Mouse (Mus musculus): ENCODE measurements around the gene Enpep. TPM values are rescaled to one million over a fixed set of nuclear protein-coding genes. Genes with fewer than 3 reads are reported as not detected.

Gene Enpep
- polyA plus RNA-seq, 1 experiment from 2014 or later, result 1.5 TPM

DNA sequence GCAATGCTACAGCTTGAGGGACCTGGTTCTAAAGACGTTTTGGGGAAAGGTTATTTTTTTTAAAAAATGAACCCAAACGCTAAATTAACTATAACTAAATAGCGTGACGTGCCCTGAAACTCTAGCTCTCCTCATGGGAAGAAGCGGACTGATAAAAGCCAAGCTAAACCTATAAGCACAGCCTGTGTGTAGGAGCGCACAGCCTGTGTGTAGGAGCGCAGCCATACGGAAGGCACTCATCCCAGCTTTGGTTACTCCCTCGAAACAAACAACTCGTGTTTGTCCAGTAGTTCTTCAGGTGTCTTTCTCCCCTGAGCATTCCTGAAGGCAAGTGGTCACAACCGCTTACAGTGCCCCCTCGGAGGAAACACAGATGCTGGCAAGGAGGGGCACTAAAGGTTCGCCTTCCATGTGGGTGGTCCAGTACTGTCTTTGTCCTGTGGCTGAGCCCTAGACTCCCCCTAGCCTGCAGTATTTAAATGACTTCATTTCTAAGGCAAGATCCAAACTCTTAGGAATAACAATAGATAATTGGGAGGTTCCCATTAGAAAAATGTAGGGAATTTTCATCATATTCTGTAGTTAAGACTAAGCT lies 93.8 kb downstream of the Enpep start:
- ATAC-seq, result no peak
- WGBS, result 29% methylated on average over 13 of the region's 13 CpGs
- H3K36me3 ChIP-seq (ENCODE audit: control insufficient read depth, insufficient read depth, low read length), result no peaks in the 10 kb centered on the region
- H3K27me3 ChIP-seq (replicated peaks; ENCODE audit: control insufficient read depth, insufficient read depth, low read length), result no peaks in the 10 kb centered on the region
- no peak overlapping the region for H3K9ac ChIP-seq (ENCODE audit: low read length)
- H3K27ac ChIP-seq (ENCODE audit: low read depth, low read length), result no peak overlapping the region
- no peaks in the 10 kb centered on the region for H3K9me3 ChIP-seq (replicated peaks; ENCODE audit: control insufficient read depth, low read length)
- no peaks in the 10 kb centered on the region for H3K4me1 ChIP-seq (ENCODE audit: control insufficient read depth, insufficient read depth, low read length)
- no peak overlapping the region for H3K4me3 ChIP-seq (ENCODE audit: low read depth, low read length)
- no peak for DNase-seq (ENCODE audit: low spot score)
- no peak overlapping the region for H3K4me2 ChIP-seq (ENCODE audit: low read length)

DNA sequence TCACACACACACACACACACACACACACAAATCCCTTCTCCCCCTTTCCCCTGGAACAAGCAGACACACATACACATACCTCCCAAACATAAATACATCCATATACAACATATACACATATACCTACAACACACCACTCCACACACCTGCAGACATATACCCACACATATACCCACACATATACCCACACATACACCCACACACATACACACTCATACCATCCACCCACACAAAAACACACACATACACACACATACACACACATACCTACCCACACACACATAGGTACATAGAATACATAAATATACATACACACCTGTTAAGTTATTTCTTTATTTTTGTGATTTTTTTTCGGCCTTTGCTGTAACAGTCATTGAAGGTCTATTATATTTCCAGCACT lies 94.5 kb downstream of the Enpep start:
- Histone ChIP-seq H3K36me3 (ENCODE audit: control insufficient read depth, insufficient read depth, low read length) (no peaks in the 10 kb centered on the region), H3K9me3 (replicated peaks; ENCODE audit: control insufficient read depth, low read length) (no peaks in the 10 kb centered on the region), H3K9ac (ENCODE audit: low read length) (no peak overlapping the region), H3K27me3 (replicated peaks; ENCODE audit: control insufficient read depth, insufficient read depth, low read length) (no peaks in the 10 kb centered on the region), H3K4me1 (ENCODE audit: control insufficient read depth, insufficient read depth, low read length) (no peaks in the 10 kb centered on the region), H3K4me3 (ENCODE audit: low read depth, low read length) (no peak overlapping the region), H3K27ac (ENCODE audit: low read depth, low read length) (no peak overlapping the region), H3K4me2 (ENCODE audit: low read length) (no peak overlapping the region)
- DNase-seq (ENCODE audit: low spot score), result no peak
- no peak for ATAC-seq
- WGBS, result 81% methylated on average over 1 of the region's 1 CpGs

DNA sequence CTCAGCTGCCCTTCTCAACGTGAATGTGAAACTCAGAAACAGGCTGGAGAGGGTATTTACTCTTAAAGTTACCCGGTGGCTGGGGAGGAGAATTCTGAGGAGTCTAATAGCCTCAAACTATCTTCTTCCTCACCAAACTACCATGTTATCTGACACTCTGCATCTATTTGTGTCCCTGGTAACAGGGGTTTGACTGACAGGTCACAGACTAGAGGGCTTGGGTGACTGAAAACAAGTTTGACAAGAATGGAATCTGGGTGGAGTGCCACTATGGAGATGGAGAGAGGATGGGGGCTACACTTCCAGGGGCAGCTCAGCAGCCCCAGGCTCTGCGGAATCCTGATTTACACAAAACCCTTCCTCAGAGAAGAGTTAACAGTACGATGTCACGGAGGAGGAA lies 105.2 kb downstream of the Enpep start:
- Histone ChIP-seq H3K36me3 (ENCODE audit: control insufficient read depth, insufficient read depth, low read length) (no peaks in the 10 kb centered on the region), H3K27me3 (replicated peaks; ENCODE audit: control insufficient read depth, insufficient read depth, low read length) (peaks cover 56% of the 10 kb centered on the region), H3K27ac (ENCODE audit: low read depth, low read length) (no peak overlapping the region), H3K9me3 (replicated peaks; ENCODE audit: control insufficient read depth, low read length) (no peaks in the 10 kb centered on the region), H3K9ac (ENCODE audit: low read length) (no peak overlapping the region), H3K4me3 (ENCODE audit: low read depth, low read length) (no peak overlapping the region), H3K4me1 (ENCODE audit: control insufficient read depth, insufficient read depth, low read length) (no peaks in the 10 kb centered on the region), H3K4me2 (ENCODE audit: low read length) (no peak overlapping the region)
- ATAC-seq (no peak), DNase-seq (ENCODE audit: low spot score) (no peak)
- 6% methylated on average over 5 of the region's 5 CpGs for WGBS

DNA sequence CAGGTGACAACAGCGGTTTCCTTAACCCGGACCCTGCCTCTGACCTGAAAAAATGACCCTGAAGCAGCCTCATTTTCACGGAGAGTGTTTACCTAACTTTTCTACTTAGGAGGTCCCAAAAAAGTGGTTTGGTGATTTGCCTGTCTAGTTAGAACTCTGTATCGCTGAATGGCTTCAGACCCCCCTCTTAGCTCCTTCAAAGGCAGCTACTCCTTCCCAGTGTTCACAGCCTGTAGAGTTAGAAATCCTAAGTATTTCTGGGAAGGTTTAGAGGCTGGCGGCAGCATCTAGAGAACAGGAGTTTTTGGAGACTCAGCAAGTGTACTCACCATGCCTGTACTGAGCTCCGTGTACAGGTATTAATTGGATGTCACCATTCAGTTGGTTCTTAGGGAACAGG lies 105.8 kb downstream of the Enpep start:
- no peak for ATAC-seq
- Histone ChIP-seq H3K4me2 (ENCODE audit: low read length) (no peak overlapping the region), H3K4me1 (ENCODE audit: control insufficient read depth, insufficient read depth, low read length) (no peaks in the 10 kb centered on the region), H3K9ac (ENCODE audit: low read length) (no peak overlapping the region), H3K4me3 (ENCODE audit: low read depth, low read length) (no peak overlapping the region), H3K9me3 (replicated peaks; ENCODE audit: control insufficient read depth, low read length) (no peaks in the 10 kb centered on the region), H3K36me3 (ENCODE audit: control insufficient read depth, insufficient read depth, low read length) (no peaks in the 10 kb centered on the region), H3K27me3 (replicated peaks; ENCODE audit: control insufficient read depth, insufficient read depth, low read length) (peaks cover 63% of the 10 kb centered on the region), H3K27ac (ENCODE audit: low read depth, low read length) (no peak overlapping the region)
- under 1% methylated on average over 6 of the region's 6 CpGs for WGBS
- DNase-seq (ENCODE audit: low spot score), result no peak

DNA sequence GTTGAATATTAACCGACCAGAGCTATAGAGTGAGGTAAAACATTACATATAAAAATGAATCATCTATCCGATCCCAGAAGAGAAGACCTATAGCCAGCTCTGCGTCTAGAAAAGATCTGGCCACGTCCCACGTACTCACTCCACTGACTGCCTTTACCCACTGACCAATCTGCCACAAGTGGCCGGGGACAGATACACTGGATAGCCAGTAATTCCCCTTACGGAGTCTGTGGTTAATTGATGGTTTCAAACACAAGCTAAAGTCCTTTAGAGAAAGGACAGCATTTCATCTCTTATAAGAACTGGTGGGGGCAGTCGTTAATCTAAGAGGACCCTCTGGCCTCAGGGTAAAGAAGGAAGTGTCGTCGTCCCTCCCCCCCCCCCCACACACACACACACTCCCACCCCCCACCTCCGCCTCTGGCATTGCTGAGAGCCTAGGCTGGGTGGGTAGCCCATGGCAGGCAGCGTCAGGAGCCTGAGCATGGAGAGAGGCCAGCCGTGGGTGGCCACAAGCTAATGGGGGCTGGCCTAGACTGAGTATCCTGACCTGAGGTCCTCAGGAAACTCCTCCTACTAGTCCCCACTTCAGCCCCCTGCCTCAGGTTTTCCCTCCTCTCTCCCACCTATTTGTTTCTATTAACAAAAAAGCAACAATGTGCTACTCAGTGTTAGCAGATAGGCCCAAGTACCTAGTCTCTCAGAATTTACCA lies 106.8 kb downstream of the Enpep start:
- Histone ChIP-seq H3K9ac (ENCODE audit: low read length) (no peak overlapping the region), H3K27ac (ENCODE audit: low read depth, low read length) (no peak overlapping the region), H3K9me3 (replicated peaks; ENCODE audit: control insufficient read depth, low read length) (no peaks in the 10 kb centered on the region), H3K4me1 (ENCODE audit: control insufficient read depth, insufficient read depth, low read length) (no peaks in the 10 kb centered on the region), H3K4me3 (ENCODE audit: low read depth, low read length) (no peak overlapping the region), H3K27me3 (replicated peaks; ENCODE audit: control insufficient read depth, insufficient read depth, low read length) (peaks cover 72% of the 10 kb centered on the region), H3K4me2 (ENCODE audit: low read length) (no peak overlapping the region), H3K36me3 (ENCODE audit: control insufficient read depth, insufficient read depth, low read length) (no peaks in the 10 kb centered on the region)
- WGBS, result 2% methylated on average over 13 of the region's 13 CpGs
- ATAC-seq, result peak; percentile 35; the same call in 1 of the 2 replicates
- DNase-seq (ENCODE audit: low spot score), result no peak

DNA sequence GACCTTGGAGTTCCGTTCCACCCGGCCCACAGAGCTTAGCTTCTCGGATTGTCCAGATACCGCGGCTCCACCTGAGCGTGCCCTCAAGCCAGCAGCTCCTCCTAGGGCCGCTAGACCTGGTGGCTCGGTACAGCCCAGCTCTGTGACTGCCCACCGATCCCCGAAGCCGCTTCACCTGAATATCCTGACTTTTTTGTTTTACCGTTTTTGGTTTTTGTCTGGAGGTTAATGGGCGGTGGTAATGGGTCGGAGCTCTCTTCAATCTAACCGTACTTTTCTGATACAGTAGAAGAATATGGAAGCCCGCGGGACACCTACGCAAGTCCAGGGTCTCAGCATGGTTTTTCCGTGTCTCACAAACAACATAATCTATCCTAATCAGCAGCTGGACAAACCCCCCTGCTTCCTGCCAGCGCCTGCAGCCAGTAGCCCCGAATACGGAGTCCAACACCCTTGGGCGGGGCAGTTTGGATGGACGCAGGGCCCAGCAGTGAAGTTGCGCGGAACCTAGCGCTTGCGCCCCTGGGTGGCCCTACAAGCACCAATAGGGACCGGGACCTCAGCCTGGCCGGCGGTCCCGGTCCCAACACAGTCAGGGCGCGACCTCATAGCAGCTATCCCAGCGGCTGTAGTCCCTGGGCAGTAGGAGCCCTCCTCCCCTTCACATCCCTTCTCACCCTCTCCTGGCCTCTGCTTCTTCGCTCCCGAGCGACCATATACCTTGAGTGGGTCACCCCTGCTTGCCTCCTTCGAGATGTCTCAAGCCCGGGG lies 107.5 kb downstream of the Enpep start:
- ATAC-seq (peak; percentile 23; the same call in 1 of the 2 replicates), DNase-seq (ENCODE audit: low spot score) (no peak)
- Histone ChIP-seq H3K27ac (ENCODE audit: low read depth, low read length) (no peak overlapping the region), H3K9me3 (replicated peaks; ENCODE audit: control insufficient read depth, low read length) (no peaks in the 10 kb centered on the region), H3K4me2 (ENCODE audit: low read length) (no peak overlapping the region), H3K4me3 (ENCODE audit: low read depth, low read length) (no peak overlapping the region), H3K36me3 (ENCODE audit: control insufficient read depth, insufficient read depth, low read length) (no peaks in the 10 kb centered on the region), H3K4me1 (ENCODE audit: control insufficient read depth, insufficient read depth, low read length) (no peaks in the 10 kb centered on the region), H3K9ac (ENCODE audit: low read length) (no peak overlapping the region), H3K27me3 (replicated peaks; ENCODE audit: control insufficient read depth, insufficient read depth, low read length) (peaks cover 75% of the 10 kb centered on the region)
- under 1% methylated on average over 40 of the region's 40 CpGs for WGBS

DNA sequence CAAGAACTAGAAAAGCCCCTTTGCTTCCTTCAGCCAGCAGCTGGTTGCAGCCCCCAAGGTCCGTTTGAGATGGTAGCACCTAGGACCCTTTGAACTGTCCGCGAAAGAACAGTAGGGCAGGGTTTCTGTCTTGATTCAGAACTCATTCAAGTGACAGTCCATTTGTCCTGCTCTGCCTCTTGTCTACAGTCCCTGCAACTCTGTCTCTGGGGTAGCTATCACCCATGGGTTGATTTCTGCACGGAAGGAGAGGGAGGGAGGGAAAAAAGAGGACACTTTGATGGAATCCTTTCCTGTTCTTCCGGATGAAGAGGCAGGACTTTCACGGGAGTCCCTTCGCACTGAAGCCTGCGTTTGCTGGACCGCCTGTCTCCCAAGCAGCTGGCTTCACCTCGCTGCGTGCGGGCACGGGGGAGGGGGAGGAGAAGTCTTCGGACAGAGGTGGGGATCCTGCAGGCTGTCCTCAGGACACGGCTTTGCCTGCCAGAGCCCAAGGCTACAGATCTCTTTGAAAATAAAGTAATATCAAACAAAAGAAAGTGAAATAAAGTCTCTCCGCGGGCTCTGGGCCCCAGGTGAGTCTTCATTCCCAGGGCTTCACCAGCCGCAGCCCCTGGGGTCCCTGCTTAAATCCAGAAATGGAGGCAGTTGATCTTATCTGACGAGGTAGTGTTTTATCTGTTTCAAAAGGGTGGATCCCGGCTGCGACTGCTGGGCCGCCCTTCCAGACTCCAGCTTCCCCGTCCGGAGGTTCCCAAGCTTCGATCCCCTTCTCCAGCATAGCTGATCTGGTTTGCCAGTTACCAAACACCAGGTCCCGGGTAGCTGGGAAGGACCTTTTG lies 108.3 kb downstream of the Enpep start:
- no peaks in the 10 kb centered on the region for H3K9me3 ChIP-seq (replicated peaks; ENCODE audit: control insufficient read depth, low read length)
- H3K4me3 ChIP-seq (ENCODE audit: low read depth, low read length), result no peak overlapping the region
- WGBS, result 2% methylated on average over 26 of the region's 26 CpGs
- no peak overlapping the region for H3K9ac ChIP-seq (ENCODE audit: low read length)
- ATAC-seq (no peak), DNase-seq (ENCODE audit: low spot score) (no peak)
- peaks cover 81% of the 10 kb centered on the region for H3K27me3 ChIP-seq (replicated peaks; ENCODE audit: control insufficient read depth, insufficient read depth, low read length)
- no peaks in the 10 kb centered on the region for H3K36me3 ChIP-seq (ENCODE audit: control insufficient read depth, insufficient read depth, low read length)
- H3K4me1 ChIP-seq (ENCODE audit: control insufficient read depth, insufficient read depth, low read length), result no peaks in the 10 kb centered on the region
- no peak overlapping the region for H3K27ac ChIP-seq (ENCODE audit: low read depth, low read length)
- no peak overlapping the region for H3K4me2 ChIP-seq (ENCODE audit: low read length)

DNA sequence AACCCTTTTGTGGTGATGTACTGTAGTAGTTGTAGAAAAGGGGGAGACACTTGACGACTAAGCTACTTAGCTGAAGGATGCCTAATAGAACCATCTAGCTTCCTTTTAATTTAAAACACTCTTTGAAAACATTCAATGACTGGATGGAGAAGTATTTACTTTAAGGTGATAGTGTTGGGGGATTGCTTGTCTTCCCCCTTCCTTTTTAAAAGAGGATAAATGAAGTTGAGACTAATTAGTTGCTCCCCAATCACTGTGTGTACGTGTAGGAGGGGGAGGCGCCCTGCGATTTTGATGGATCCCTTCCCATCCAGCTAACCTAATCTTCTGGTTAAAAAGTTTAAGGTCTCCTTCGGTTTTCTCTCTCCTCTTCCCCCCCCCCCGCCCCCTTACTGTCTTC lies 109.1 kb downstream of the Enpep start:
- H3K27me3 ChIP-seq (replicated peaks; ENCODE audit: control insufficient read depth, insufficient read depth, low read length), result peaks cover 80% of the 10 kb centered on the region
- no peak overlapping the region for H3K4me2 ChIP-seq (ENCODE audit: low read length)
- H3K4me3 ChIP-seq (ENCODE audit: low read depth, low read length), result no peak overlapping the region
- no peaks in the 10 kb centered on the region for H3K4me1 ChIP-seq (ENCODE audit: control insufficient read depth, insufficient read depth, low read length)
- DNase-seq (ENCODE audit: low spot score), result no peak
- H3K9ac ChIP-seq (ENCODE audit: low read length), result no peak overlapping the region
- WGBS, result under 1% methylated on average over 5 of the region's 6 CpGs
- H3K36me3 ChIP-seq (ENCODE audit: control insufficient read depth, insufficient read depth, low read length), result no peaks in the 10 kb centered on the region
- ATAC-seq, result no peak
- H3K27ac ChIP-seq (ENCODE audit: low read depth, low read length), result no peak overlapping the region
- no peaks in the 10 kb centered on the region for H3K9me3 ChIP-seq (replicated peaks; ENCODE audit: control insufficient read depth, low read length)
